Mouse (Mus musculus) heart, postnatal 0 days (tissue): ENCODE measurements around the gene Cpa4. TPM values are rescaled to one million over a fixed set of nuclear protein-coding genes. Genes with fewer than 3 reads are reported as not detected.

Source experiments
- ATAC-seq: fragments of 200-750 bp; cut with Nextera tagmentation; 2 replicates; pipeline ENCODE4 v1.8.0; 2017; ENCODE audit warnings: low read depth, moderate number of reproducible peaks, moderate library complexity; ENCODE audit not compliant: insufficient read depth
- DNase-seq: peaks from one replicate; pipeline ENCODE4 v3.0.0-alpha.2; 2016; ENCODE audit warnings: low spot score
- H3K27ac ChIP-seq: fragments of 300-500 bp; sonication (generic); 2 replicates; pipeline ENCODE4 v1.5.1; 2014; ENCODE audit warnings: low read depth, mild to moderate bottlenecking
- H3K27me3 ChIP-seq: fragments of 300-500 bp; sonication (generic); 2 replicates; pipeline ENCODE4 v1.6.1; 2014; ENCODE audit warnings: low read length, mixed read lengths; ENCODE audit not compliant: control insufficient read depth, insufficient read depth
- H3K36me3 ChIP-seq: fragments of 300-500 bp; sonication (generic); replicated peaks from 2 replicates; pipeline ENCODE4 v1.6.1; 2014; ENCODE audit warnings: low read length, mixed read lengths; ENCODE audit not compliant: control insufficient read depth, insufficient read depth
- H3K4me1 ChIP-seq: fragments of 300-500 bp; sonication (generic); 2 replicates; pipeline ENCODE4 v1.6.1; 2014; ENCODE audit warnings: antibody characterized with exemption; ENCODE audit not compliant: control insufficient read depth, insufficient read depth
- H3K4me2 ChIP-seq: fragments of 300-500 bp; sonication (generic); 2 replicates; pipeline ENCODE4 v1.6.1; 2014; ENCODE audit warnings: low read depth, mild to moderate bottlenecking, low read length, moderate library complexity
- H3K4me3 ChIP-seq: fragments of 300-500 bp; sonication (generic); 2 replicates; pipeline ENCODE4 v1.5.1; 2014; ENCODE audit warnings: low read depth, low read length
- H3K9ac ChIP-seq: fragments of 300-500 bp; sonication (generic); replicated peaks from 2 replicates; pipeline ENCODE4 v1.6.1; 2014; ENCODE audit warnings: low read depth, low read length, mixed read lengths
- H3K9me3 ChIP-seq: fragments of 300-500 bp; sonication (generic); replicated peaks from 2 replicates; pipeline ENCODE4 v1.6.1; 2016; ENCODE audit warnings: low read length; ENCODE audit not compliant: control insufficient read depth
- CTCF ChIP-seq: IDR thresholded peaks from 2 replicates; pipeline ENCODE4 v1.5.1; 2016; ENCODE audit warnings: antibody characterized with exemption, control low read depth, low read depth
- EP300 ChIP-seq: IDR thresholded peaks from 2 replicates; pipeline ENCODE4 v1.6.1; 2016; ENCODE audit warnings: antibody characterized with exemption, low read depth
- WGBS: fragments of 180-500 bp; shearing (Covaris S2); extraction: QIAGEN DNeasy Blood & Tissue Kit; methylation state at CpG from one replicate; pipeline ENCODE4 v1.1.7; 2014; 5-methylcytosine and 5-hydroxymethylcytosine counted together
- polyA plus RNA-seq: library from polyadenylated mRNA; unstranded; fragments of >200 nt; fragmentation: Nextera tagmentation; extraction: Ambion mirVana; gene quantifications from 2 replicates; pipeline ENCODE4 v1.2.1, GENCODE M21; 2015
- total RNA-seq: library from RNA; depleted of rRNA; stranded (reverse); fragments of >200 nt; gene quantifications from 2 replicates; pipeline ENCODE4 v1.2.3, GENCODE M21; 2014; ENCODE audit warnings: low replicate concordance

Cpa4 gene
- total and polyA plus RNA-seq, 2 experiments from 2014 or later: 0.23 to 0.46 TPM

GRCm38 (mm10) chr6:30535340-30535739 is 32.8 kb upstream of the Cpa4 start:
- TF ChIP-seq CTCF (peak; percentile 75), EP300 (no peak)
- 34% methylated on average over 3 of the region's 3 CpGs for WGBS
- no peak for ATAC-seq

GRCm38 (mm10) chr6:30538240-30538639 is 29.9 kb upstream of the Cpa4 start:
- H3K4me2 ChIP-seq: no peak overlapping the region
- H3K4me1 ChIP-seq: 0 out of 2 replicates have a peak, but pooled peaks cover 2% of the 10 kb centered on the region
- no peak for ATAC-seq
- WGBS: 81% methylated on average over 10 of the region's 10 CpGs
- no peak overlapping the region for H3K4me3 ChIP-seq
- H3K36me3 ChIP-seq: no peaks in the 10 kb centered on the region
- TF ChIP-seq CTCF: no peak
- no peak for DNase-seq
- H3K9me3 ChIP-seq: no peaks in the 10 kb centered on the region
- H3K27me3 ChIP-seq: no peaks in the 10 kb centered on the region
- no peak overlapping the region for H3K9ac ChIP-seq
- H3K27ac ChIP-seq: no peak overlapping the region

More at GRCm38 (mm10) chr6:30535340-30535739, 32.8 kb upstream of the Cpa4 start:
- no peak for DNase-seq
- no peaks in the 10 kb centered on the region for H3K9me3 ChIP-seq
- H3K4me1 ChIP-seq: no peaks in the 10 kb centered on the region
- no peak overlapping the region for H3K4me2 ChIP-seq
- H3K9ac ChIP-seq: no peak overlapping the region
- no peaks in the 10 kb centered on the region for H3K36me3 ChIP-seq
- no peaks in the 10 kb centered on the region for H3K27me3 ChIP-seq
- H3K4me3 ChIP-seq: no peak overlapping the region
- no peak overlapping the region for H3K27ac ChIP-seq

GRCm38 (mm10) chr6:30538800-30539199 is 29.4 kb upstream of the Cpa4 start:
- Histone ChIP-seq H3K27me3 (no peaks in the 10 kb centered on the region), H3K9ac (no peak overlapping the region), H3K9me3 (no peaks in the 10 kb centered on the region), H3K4me3 (no peak overlapping the region), H3K36me3 (no peaks in the 10 kb centered on the region), H3K4me2 (no peak overlapping the region), H3K4me1 (0 out of 2 replicates have a peak, but pooled peaks cover 2% of the 10 kb centered on the region), H3K27ac (no peak overlapping the region)
- no peak for TF ChIP-seq EP300
- no peak for TF ChIP-seq CTCF
- DNase-seq (no peak), ATAC-seq (no peak)
- 79% methylated on average over 5 of the region's 5 CpGs for WGBS

GRCm38 (mm10) chr6:30541009-30541799 is 27.0 kb upstream of the Cpa4 start, which contains the start of gene Cpa2:
Gene Cpa2 (plus strand): TSS chr6:30541582.
- no peak for TF ChIP-seq EP300
- no peak for TF ChIP-seq CTCF
- no peak for ATAC-seq
- WGBS: 76% methylated on average over 11 of the region's 11 CpGs
- Histone ChIP-seq H3K36me3 (no peaks in the 10 kb centered on the region), H3K4me2 (no peak within 1 kb of the TSS), H3K27me3 (no peaks in the 10 kb centered on the region), H3K27ac (no peak within 1 kb of the TSS), H3K4me3 (no peak within 1 kb of the TSS), H3K9ac (no peak within 1 kb of the TSS), H3K4me1 (peaks cover 16% of the 10 kb centered on the region; the same call in 1 of the 2 replicates), H3K9me3 (no peaks in the 10 kb centered on the region)
- no peak for DNase-seq

- Histone ChIP-seq H3K36me3 (no peaks in the 10 kb centered on the region), H3K27me3 (no peaks in the 10 kb centered on the region), H3K4me3 (no peak overlapping the region), H3K27ac (no peak overlapping the region), H3K4me1 (peaks cover 26% of the 10 kb centered on the region), H3K9ac (no peak overlapping the region), H3K9me3 (no peaks in the 10 kb centered on the region), H3K4me2 (no peak overlapping the region)
- 43% methylated on average over 6 of the region's 6 CpGs for WGBS
- DNase-seq (no peak), ATAC-seq (no peak)
- TF ChIP-seq EP300: no peak
- TF ChIP-seq CTCF: no peak
Observed at GRCm38 (mm10) chr6:30542277-30542676, 25.9 kb upstream of the Cpa4 start.

- no peak overlapping the region for H3K27ac ChIP-seq
- no peak overlapping the region for H3K4me2 ChIP-seq
- TF ChIP-seq EP300 (no peak), CTCF (no peak)
- 48% methylated on average over 12 of the region's 12 CpGs for WGBS
- H3K9ac ChIP-seq: no peak overlapping the region
- H3K9me3 ChIP-seq: no peaks in the 10 kb centered on the region
- peaks cover 28% of the 10 kb centered on the region for H3K4me1 ChIP-seq
- DNase-seq: no peak
- no peaks in the 10 kb centered on the region for H3K36me3 ChIP-seq
- no peaks in the 10 kb centered on the region for H3K27me3 ChIP-seq
- ATAC-seq: no peak
- H3K4me3 ChIP-seq: no peak overlapping the region
Observed at GRCm38 (mm10) chr6:30543077-30543476, 25.1 kb upstream of the Cpa4 start.
